Mouse (Mus musculus) kidney, adult 2 months (tissue): ENCODE results near the gene Hook2. TPM values are rescaled to one million over a fixed set of nuclear protein-coding genes. Genes with fewer than 3 reads are reported as not detected.
A peak's percentile ranks its signal among the peaks of the same experiment; 100 is the strongest.

ENCODE experiments used
- DNase-seq: peaks from one replicate; pipeline ENCODE4 v3.0.0; 2021
- H3K27ac ChIP-seq: fragments of 200-500 bp; 2 replicates; pipeline ENCODE4 v1.5.1; 2012; ENCODE audit warnings: low read depth, low read length, control low read depth, inconsistent platforms; ENCODE audit not compliant: insufficient read depth
- H3K27me3 ChIP-seq: fragments of 200-500 bp; replicated peaks from 2 replicates; pipeline ENCODE4 v1.6.1; 2012; ENCODE audit warnings: mild to moderate bottlenecking, moderate library complexity, low read length, inconsistent platforms; ENCODE audit not compliant: control insufficient read depth, insufficient read depth
- H3K36me3 ChIP-seq: fragments of 200-500 bp; 2 replicates; pipeline ENCODE4 v1.6.1; 2012; ENCODE audit warnings: mild to moderate bottlenecking, moderate library complexity, low read length, inconsistent platforms; ENCODE audit not compliant: control insufficient read depth, insufficient read depth
- H3K4me1 ChIP-seq: fragments of 200-500 bp; 2 replicates; pipeline ENCODE4 v1.6.1; 2011; ENCODE audit warnings: low read length; ENCODE audit not compliant: control insufficient read depth, insufficient read depth
- H3K4me3 ChIP-seq: fragments of 200-500 bp; 2 replicates; pipeline ENCODE4 v1.5.1; 2011; ENCODE audit warnings: mild to moderate bottlenecking, low read depth, low read length, control low read depth; ENCODE audit not compliant: insufficient read depth
- CTCF ChIP-seq: fragments of 200-500 bp; conservative IDR thresholded peaks from 2 replicates; pipeline ENCODE4 v1.5.1; 2011; ENCODE audit warnings: low read depth, mild to moderate bottlenecking, control low read depth, low read length, moderate library complexity, mixed read lengths; ENCODE audit not compliant: insufficient read depth, insufficient read length
- POLR2A ChIP-seq: fragments of 200-500 bp; IDR thresholded peaks from one replicate; pipeline ENCODE4 v1.6.1; 2011; ENCODE audit warnings: low read depth, low read length, control low read depth
- WGBS: fragments of 180-500 bp; shearing (Covaris S2); methylation state at CpG from one replicate; pipeline ENCODE4 v1.1.7; 2018; 5-methylcytosine and 5-hydroxymethylcytosine counted together
- polyA plus RNA-seq: library from polyadenylated mRNA; depleted of rRNA; stranded (reverse); fragments of >200 nt; gene quantifications from 2 replicates; pipeline ENCODE4 v1.2.3, GENCODE M21; 2012; rRNA removed

The Hook2 gene
- polyA plus RNA-seq = 34.5 and 34.6 TPM in 2 replicates

DNA sequence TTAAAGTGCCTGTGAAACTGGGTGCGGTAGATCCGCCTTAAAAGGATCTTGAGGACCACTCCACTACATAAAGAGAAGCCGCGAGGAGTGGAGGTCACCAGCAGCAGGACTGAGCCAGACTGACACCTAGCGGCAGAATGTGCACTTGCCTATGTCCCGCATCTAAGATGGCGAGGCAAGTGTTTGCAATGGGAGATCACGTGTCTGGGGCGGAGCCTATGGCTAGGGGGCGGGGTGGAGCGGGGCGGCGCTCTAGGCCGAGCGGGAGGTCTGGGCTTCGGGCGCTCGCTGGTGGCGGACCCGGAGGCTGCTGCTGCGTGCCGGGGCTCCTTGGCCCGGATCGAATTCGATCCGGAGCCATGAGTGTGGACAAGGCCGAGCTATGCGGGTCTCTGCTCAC is at the start of gene Hook2:
Gene Hook2, plus strand, starts transcription at position 255 of the 400 bp plus-strand sequence.
- under 1% methylated on average over 28 of the region's 28 CpGs for WGBS
- peak; percentile 99 for DNase-seq
- Histone ChIP-seq H3K4me3 (peak within 1 kb of the TSS; percentile 60), H3K27ac (peak within 1 kb of the TSS; percentile 90), H3K27me3 (no peaks in the 10 kb centered on the region), H3K4me1 (peaks cover 8% of the 10 kb centered on the region; the same call in 1 of the 2 replicates), H3K36me3 (no peaks in the 10 kb centered on the region)
- TF ChIP-seq POLR2A (no peak), CTCF (peak; percentile 98)

DNA sequence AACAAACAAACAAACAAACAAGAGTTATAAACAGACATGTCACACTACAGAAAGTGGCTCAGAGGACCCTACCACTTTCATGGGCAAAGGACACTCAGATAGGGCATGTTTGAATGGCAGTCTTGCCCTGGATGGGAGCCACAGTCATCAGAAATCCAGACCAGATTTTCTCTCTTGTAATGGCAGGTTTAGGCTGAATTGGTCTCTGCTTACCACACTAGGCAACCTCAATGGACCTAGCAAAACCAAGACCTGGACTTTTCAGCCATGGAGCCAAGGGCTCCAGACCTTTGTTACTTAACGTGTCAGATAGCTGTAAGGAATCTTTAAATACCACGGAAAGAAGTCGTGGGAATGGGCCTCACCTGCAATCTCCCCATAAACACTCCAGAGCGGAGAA is 46.7 kb upstream of the Hook2 start:
- Histone ChIP-seq H3K4me1 (no peaks in the 10 kb centered on the region), H3K27me3 (peaks cover 4% of the 10 kb centered on the region), H3K4me3 (no peak overlapping the region), H3K36me3 (no peaks in the 10 kb centered on the region), H3K27ac (no peak overlapping the region)
- no peak for TF ChIP-seq CTCF
- no peak for TF ChIP-seq POLR2A
- no peak for DNase-seq
- WGBS = 15% methylated on average over 4 of the region's 4 CpGs

DNA sequence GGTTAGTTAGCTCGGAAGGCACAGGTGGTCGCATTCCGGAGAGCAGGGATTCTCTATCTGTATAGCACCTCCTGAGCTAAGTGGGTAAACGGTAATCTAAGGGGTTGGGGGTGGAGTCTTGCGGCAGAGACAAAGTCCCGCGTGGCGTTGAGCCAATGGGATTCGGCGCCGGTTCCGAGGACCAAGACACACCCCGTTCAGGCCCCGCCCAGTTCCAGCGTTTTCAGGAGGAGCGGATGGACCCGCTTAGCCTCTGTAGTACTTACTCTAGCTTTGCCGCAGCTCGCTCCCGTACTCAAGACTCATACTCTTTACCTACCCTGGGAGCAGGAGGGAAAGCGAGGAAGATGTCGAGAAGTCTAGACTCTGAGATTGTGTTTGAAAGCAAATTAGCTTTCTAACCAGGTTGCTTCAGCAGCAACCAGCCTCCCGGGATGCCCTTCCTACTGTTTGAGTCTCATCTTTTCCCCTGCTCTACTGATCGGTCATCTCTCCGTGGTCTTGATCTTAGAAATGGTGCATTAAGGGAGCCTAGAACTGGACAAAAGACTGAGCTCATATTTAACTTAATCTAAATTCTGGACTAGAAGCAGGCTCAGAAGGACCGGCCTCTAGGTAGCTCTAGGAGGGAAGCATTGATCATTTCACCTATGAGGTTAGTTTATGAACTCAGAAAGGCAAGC is 45.8 kb upstream of the Hook2 start:
- Histone ChIP-seq H3K27ac (no peak overlapping the region), H3K4me1 (no peaks in the 10 kb centered on the region), H3K4me3 (no peak overlapping the region), H3K36me3 (no peaks in the 10 kb centered on the region), H3K27me3 (peaks cover 4% of the 10 kb centered on the region)
- peak; percentile 34 for DNase-seq
- 3% methylated on average over 26 of the region's 26 CpGs for WGBS
- TF ChIP-seq POLR2A = no peak
- TF ChIP-seq CTCF = no peak

DNA sequence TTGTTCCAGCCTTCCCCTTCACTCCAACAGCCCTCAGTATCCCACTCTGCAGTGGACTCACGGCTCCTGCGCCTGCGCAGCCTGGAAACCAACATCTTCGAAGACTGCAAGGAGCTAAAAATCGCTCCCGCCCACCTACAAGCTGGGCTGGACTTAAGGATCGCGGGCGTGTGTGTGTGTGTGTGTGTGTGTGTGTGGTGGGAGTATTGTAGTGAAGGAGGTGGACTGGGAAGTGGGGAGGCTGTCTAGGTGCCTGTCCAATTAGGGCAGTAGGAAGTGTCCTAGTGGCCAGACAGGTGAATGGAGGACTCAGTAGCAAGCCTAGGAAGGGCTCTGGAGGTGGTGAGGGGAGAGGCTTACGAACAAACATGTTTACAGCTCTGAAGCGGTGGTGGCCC is 45.2 kb upstream of the Hook2 start:
- TF ChIP-seq POLR2A (no peak), CTCF (no peak)
- Histone ChIP-seq H3K4me1 (no peaks in the 10 kb centered on the region), H3K27me3 (peaks cover 4% of the 10 kb centered on the region), H3K4me3 (no peak overlapping the region), H3K27ac (no peak overlapping the region), H3K36me3 (no peaks in the 10 kb centered on the region)
- 3% methylated on average over 11 of the region's 11 CpGs for WGBS
- DNase-seq = no peak

DNA sequence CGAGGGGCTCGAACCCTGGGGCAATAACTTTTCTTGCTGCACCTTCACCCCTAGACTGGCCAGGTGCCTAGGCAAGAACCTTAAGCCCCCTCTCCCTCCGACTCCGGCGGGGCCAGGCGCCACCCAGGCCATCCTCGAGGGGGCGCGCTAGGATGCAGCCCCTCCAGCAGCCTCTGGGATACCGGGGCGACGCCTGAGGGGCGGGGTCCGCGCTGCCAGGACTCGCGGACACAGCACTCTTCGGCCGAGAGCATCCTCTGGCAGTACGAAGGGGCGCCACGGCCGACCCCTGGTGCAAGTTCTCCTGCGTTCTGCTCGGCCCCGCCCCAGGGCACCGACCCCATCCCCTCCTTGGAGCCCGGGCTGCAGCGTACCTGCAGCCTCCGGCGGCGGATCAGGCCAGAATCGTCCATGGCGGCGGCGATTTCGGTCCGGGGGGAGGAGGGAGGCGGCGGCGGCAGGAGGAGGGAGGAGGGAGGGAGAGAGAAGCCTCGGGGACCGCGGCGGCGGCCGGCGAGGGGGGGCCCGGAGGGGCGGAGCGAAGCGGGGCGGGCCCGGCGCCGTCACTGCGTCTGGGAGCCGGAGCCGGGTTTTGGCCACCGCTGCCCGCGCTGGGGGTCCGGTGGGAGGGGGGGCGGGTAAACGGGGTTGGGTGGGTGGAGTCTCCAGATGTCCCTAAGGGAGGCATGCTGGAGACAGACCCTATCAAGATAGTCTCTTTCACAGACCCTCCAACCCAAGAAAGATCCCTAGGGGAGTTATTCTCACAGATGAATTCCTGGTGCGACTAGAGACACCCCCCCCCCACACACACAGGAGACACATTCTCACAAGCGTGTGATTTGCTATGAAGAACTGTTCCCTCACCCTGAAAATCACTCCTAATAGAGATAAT is 44.5 kb upstream of the Hook2 start:
- WGBS = 1% methylated on average over 46 of the region's 67 CpGs
- TF ChIP-seq CTCF (no peak), POLR2A (no peak)
- DNase-seq = no peak
- Histone ChIP-seq H3K4me1 (no peaks in the 10 kb centered on the region), H3K27ac (no peak overlapping the region), H3K4me3 (no peak overlapping the region), H3K36me3 (no peaks in the 10 kb centered on the region), H3K27me3 (peaks cover 4% of the 10 kb centered on the region)

DNA sequence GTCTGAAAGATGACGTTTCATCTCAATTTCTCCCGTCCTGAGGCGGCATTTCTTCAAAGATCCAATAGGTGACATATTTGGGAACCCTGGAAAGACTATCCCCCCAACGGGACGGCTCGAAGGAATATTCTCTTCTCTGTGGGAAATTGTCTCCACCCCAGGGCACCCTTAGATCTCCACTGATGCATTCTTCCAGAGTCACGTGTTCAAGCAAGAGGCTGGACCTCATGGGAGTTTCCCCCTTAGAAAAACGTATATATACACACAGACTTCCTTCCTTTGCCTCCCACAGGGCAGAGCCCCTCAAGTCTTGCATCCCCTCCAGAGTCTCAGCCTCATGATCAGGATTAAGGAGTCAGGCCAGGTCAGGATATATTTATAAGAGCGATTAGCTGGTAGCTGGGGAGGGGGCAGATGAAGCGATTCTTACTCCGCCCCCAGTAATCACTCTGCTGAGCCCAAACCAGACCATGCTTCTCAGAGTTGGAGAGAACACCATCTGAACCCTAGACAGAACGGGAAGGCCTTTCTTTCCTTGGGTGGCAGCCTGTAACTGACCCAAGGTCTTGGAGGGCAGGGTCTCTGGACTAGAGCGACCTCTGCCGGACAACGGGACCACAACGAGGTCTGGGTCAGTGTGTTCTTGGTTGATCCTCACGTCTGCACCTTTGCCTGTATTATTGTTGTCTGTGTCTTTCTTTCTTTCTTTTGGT is 43.7 kb upstream of the Hook2 start, which contains the start of gene Rtbdn:
Gene Rtbdn, plus strand, starts transcription at position 464 of the 713 bp plus-strand sequence.
- WGBS = 12% methylated on average over 17 of the region's 17 CpGs
- Histone ChIP-seq H3K4me3 (no peak within 1 kb of the TSS), H3K27ac (no peak within 1 kb of the TSS), H3K4me1 (no peaks in the 10 kb centered on the region), H3K36me3 (no peaks in the 10 kb centered on the region), H3K27me3 (peaks cover 4% of the 10 kb centered on the region)
- TF ChIP-seq CTCF (0 out of 2 replicates have a peak, but pooled peaks have one; percentile 0), POLR2A (no peak)
- no peak for DNase-seq

DNA sequence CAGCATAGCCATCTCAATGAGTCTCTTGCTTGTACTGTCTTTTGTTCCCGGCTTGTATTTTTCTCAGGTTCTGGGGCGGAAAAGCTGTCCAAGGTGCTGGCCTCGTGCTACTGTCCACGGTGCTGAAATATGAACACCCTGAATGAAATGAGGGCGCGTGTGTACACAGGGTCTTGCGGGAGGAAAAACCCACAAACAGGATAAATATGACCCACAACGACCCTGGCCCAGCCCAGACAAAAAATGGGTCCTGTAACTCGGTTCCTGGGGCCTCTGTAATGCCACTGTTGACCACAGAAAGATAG is 43.2 kb upstream of the Hook2 start:
- H3K4me1 ChIP-seq = no peaks in the 10 kb centered on the region
- TF ChIP-seq CTCF (0 out of 2 replicates have a peak, but pooled peaks have one; percentile 0), POLR2A (no peak)
- peaks cover 4% of the 10 kb centered on the region for H3K27me3 ChIP-seq
- no peaks in the 10 kb centered on the region for H3K36me3 ChIP-seq
- DNase-seq = peak; percentile 50
- 12% methylated on average over 9 of the region's 9 CpGs for WGBS
- H3K27ac ChIP-seq = no peak overlapping the region
- no peak overlapping the region for H3K4me3 ChIP-seq
